Mouse (Mus musculus): ENCODE measurements around the gene Pbld2. TPM values are rescaled to one million over a fixed set of nuclear protein-coding genes. Genes with fewer than 3 reads are reported as not detected.

Pbld2 gene
- polyA plus RNA-seq, 1 experiment from 2014 or later = 1.4 TPM

DNA sequence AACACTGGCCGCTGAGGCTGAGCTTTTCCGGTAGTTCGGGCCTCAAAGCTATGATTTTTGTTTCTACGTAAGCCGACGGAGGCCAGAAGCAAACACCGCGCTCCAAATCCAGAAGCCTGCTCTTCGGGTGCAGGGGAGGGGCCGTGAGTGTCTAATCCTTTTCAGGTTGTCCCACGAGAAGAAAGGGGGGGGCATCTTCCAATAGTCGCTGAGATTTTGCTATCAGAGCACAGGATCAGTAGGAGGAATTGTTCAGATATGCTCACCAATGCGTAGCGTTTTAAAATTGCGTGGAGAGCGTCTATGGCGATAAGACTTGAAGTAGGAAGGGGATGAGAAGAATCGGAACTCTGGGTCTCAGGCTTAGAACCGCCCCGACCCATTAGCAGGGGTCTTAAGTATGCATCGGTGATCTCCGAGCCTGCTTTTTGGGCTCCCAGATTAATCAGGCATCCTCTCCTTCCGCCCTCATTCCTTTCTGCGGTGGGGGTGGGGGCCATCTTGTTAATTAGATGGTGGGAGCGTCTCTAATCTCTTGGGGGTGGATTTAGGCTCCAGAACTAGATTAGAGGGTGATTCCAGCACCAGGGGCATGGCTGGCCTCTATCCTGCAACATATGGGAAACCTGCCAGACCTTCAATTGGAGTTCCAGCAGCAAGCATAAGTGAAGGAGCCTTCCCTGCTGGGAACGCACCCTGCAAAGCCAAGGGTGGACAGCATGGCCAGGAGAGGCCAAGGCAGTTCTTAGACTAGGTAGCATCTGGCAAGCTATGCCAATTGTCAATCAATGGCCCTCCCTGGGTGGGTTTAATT is 65.8 kb downstream of the Pbld2 start:
- H3K9me3 ChIP-seq (ENCODE audit: control insufficient read depth, low read length) = no peaks in the 10 kb centered on the region
- WGBS = 4% methylated on average over 26 of the region's 26 CpGs
- 0 out of 2 replicates have a peak, but pooled peaks cover 2% of the 10 kb centered on the region for H3K27me3 ChIP-seq (ENCODE audit: control insufficient read depth, insufficient read depth, low read length)
- no peaks in the 10 kb centered on the region for H3K36me3 ChIP-seq (ENCODE audit: control insufficient read depth, insufficient read depth, low read length)
- no peak overlapping the region for H3K27ac ChIP-seq (ENCODE audit: low read depth, low read length)
- no peaks in the 10 kb centered on the region for H3K4me1 ChIP-seq (ENCODE audit: control insufficient read depth, insufficient read depth, low read length)
- H3K9ac ChIP-seq (ENCODE audit: low read length) = no peak overlapping the region
- H3K4me2 ChIP-seq (ENCODE audit: low read depth) = peak overlapping the region; percentile 37
- ATAC-seq (ENCODE audit: insufficient read depth, low FRiP score, low TSS enrichment) = no peak
- H3K4me3 ChIP-seq (ENCODE audit: low read depth, low read length) = peak overlapping the region; percentile 1; the same call in 1 of the 2 replicates
- DNase-seq (ENCODE audit: low spot score) = no peak

- Histone ChIP-seq H3K4me3 (ENCODE audit: low read depth, low read length) (no peak overlapping the region), H3K9ac (ENCODE audit: low read length) (no peak overlapping the region), H3K9me3 (ENCODE audit: control insufficient read depth, low read length) (no peaks in the 10 kb centered on the region), H3K4me2 (ENCODE audit: low read depth) (no peak overlapping the region), H3K27me3 (ENCODE audit: control insufficient read depth, insufficient read depth, low read length) (0 out of 2 replicates have a peak, but pooled peaks cover 2% of the 10 kb centered on the region), H3K4me1 (ENCODE audit: control insufficient read depth, insufficient read depth, low read length) (no peaks in the 10 kb centered on the region), H3K36me3 (ENCODE audit: control insufficient read depth, insufficient read depth, low read length) (no peaks in the 10 kb centered on the region), H3K27ac (ENCODE audit: low read depth, low read length) (no peak overlapping the region)
- WGBS = 74% methylated on average over 7 of the region's 7 CpGs
- DNase-seq (ENCODE audit: low spot score) (no peak), ATAC-seq (ENCODE audit: insufficient read depth, low FRiP score, low TSS enrichment) (no peak)
Measured at GRCm38 (mm10) chr10:63091915-63092314, 67.8 kb downstream of the Pbld2 start.

- Histone ChIP-seq H3K4me1 (ENCODE audit: control insufficient read depth, insufficient read depth, low read length) (no peaks in the 10 kb centered on the region), H3K9ac (ENCODE audit: low read length) (no peak overlapping the region), H3K27ac (ENCODE audit: low read depth, low read length) (no peak overlapping the region), H3K4me3 (ENCODE audit: low read depth, low read length) (no peak overlapping the region), H3K27me3 (ENCODE audit: control insufficient read depth, insufficient read depth, low read length) (peaks cover 2% of the 10 kb centered on the region; the same call in 1 of the 2 replicates), H3K36me3 (ENCODE audit: control insufficient read depth, insufficient read depth, low read length) (no peaks in the 10 kb centered on the region), H3K4me2 (ENCODE audit: low read depth) (no peak overlapping the region), H3K9me3 (ENCODE audit: control insufficient read depth, low read length) (no peaks in the 10 kb centered on the region)
- ATAC-seq (ENCODE audit: insufficient read depth, low FRiP score, low TSS enrichment) = no peak
- DNase-seq (ENCODE audit: low spot score) = no peak
- WGBS = 74% methylated on average over 9 of the region's 10 CpGs
Measured at GRCm38 (mm10) chr10:63092616-63093550, 68.8 kb downstream of the Pbld2 start.

- no peaks in the 10 kb centered on the region for H3K9me3 ChIP-seq (ENCODE audit: control insufficient read depth, low read length)
- no peak overlapping the region for H3K4me2 ChIP-seq (ENCODE audit: low read depth)
- WGBS = 67% methylated on average over 2 of the region's 2 CpGs
- no peaks in the 10 kb centered on the region for H3K36me3 ChIP-seq (ENCODE audit: control insufficient read depth, insufficient read depth, low read length)
- peaks cover 4% of the 10 kb centered on the region; the same call in 1 of the 2 replicates for H3K4me1 ChIP-seq (ENCODE audit: control insufficient read depth, insufficient read depth, low read length)
- ATAC-seq (ENCODE audit: insufficient read depth, low FRiP score, low TSS enrichment) (no peak), DNase-seq (ENCODE audit: low spot score) (no peak)
- H3K27me3 ChIP-seq (ENCODE audit: control insufficient read depth, insufficient read depth, low read length) = peaks cover 9% of the 10 kb centered on the region
- no peak overlapping the region for H3K4me3 ChIP-seq (ENCODE audit: low read depth, low read length)
- H3K27ac ChIP-seq (ENCODE audit: low read depth, low read length) = no peak overlapping the region
- H3K9ac ChIP-seq (ENCODE audit: low read length) = no peak overlapping the region
Measured at GRCm38 (mm10) chr10:63096757-63097156, 72.6 kb downstream of the Pbld2 start.

- Histone ChIP-seq H3K9ac (ENCODE audit: low read length) (no peak overlapping the region), H3K4me3 (ENCODE audit: low read depth, low read length) (no peak overlapping the region), H3K27me3 (ENCODE audit: control insufficient read depth, insufficient read depth, low read length) (peaks cover 9% of the 10 kb centered on the region), H3K9me3 (ENCODE audit: control insufficient read depth, low read length) (no peaks in the 10 kb centered on the region), H3K4me1 (ENCODE audit: control insufficient read depth, insufficient read depth, low read length) (peaks cover 4% of the 10 kb centered on the region; the same call in 1 of the 2 replicates), H3K36me3 (ENCODE audit: control insufficient read depth, insufficient read depth, low read length) (no peaks in the 10 kb centered on the region), H3K4me2 (ENCODE audit: low read depth) (no peak overlapping the region), H3K27ac (ENCODE audit: low read depth, low read length) (no peak overlapping the region)
- ATAC-seq (ENCODE audit: insufficient read depth, low FRiP score, low TSS enrichment) = no peak
- DNase-seq (ENCODE audit: low spot score) = no peak
- WGBS = 59% methylated on average over 12 of the region's 12 CpGs
Measured at GRCm38 (mm10) chr10:63098191-63098590, 74.1 kb downstream of the Pbld2 start.

- Histone ChIP-seq H3K36me3 (ENCODE audit: control insufficient read depth, insufficient read depth, low read length) (no peaks in the 10 kb centered on the region), H3K27me3 (ENCODE audit: control insufficient read depth, insufficient read depth, low read length) (peaks cover 9% of the 10 kb centered on the region), H3K9me3 (ENCODE audit: control insufficient read depth, low read length) (no peaks in the 10 kb centered on the region), H3K4me3 (ENCODE audit: low read depth, low read length) (peak within 1 kb of the TSS; percentile 48), H3K9ac (ENCODE audit: low read length) (peak within 1 kb of the TSS; percentile 61), H3K4me2 (ENCODE audit: low read depth) (peak within 1 kb of the TSS; percentile 78), H3K27ac (ENCODE audit: low read depth, low read length) (no peak within 1 kb of the TSS), H3K4me1 (ENCODE audit: control insufficient read depth, insufficient read depth, low read length) (peaks cover 4% of the 10 kb centered on the region; the same call in 1 of the 2 replicates)
- ATAC-seq (ENCODE audit: insufficient read depth, low FRiP score, low TSS enrichment) (peak; percentile 55; the same call in 1 of the 2 replicates), DNase-seq (ENCODE audit: low spot score) (peak; percentile 34)
- WGBS = 3% methylated on average over 16 of the region's 16 CpGs
Measured at GRCm38 (mm10) chr10:63099521-63099920, 75.4 kb downstream of the Pbld2 start, which contains the start of gene Atoh7. Gene Atoh7, plus strand, starts transcription at chr10:63099651.

DNA sequence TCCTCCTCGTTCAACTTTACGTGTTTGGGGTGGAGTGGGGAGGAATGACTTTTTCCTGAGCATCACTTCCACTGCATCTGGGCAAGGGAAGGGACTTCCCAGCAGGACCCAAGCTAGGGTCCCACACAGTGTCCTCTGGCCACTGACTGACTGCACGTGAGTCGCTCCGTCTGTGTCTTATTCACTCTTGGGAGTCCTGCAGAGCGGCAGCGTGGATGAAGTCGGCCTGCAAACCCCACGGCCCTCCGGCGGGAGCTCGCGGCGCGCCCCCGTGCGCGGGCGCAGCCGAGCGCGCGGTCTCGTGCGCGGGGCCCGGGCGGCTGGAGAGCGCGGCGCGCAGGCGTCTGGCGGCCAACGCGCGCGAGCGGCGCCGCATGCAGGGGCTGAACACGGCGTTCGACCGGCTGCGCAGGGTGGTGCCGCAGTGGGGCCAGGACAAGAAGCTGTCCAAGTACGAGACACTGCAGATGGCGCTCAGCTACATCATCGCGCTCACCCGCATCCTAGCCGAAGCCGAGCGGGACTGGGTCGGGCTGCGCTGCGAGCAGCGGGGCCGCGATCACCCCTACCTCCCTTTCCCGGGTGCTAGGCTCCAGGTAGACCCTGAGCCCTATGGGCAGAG is 75.9 kb downstream of the Pbld2 start:
- peak overlapping the region; percentile 61 for H3K9ac ChIP-seq (ENCODE audit: low read length)
- peak overlapping the region; percentile 78 for H3K4me2 ChIP-seq (ENCODE audit: low read depth)
- no peaks in the 10 kb centered on the region for H3K9me3 ChIP-seq (ENCODE audit: control insufficient read depth, low read length)
- peaks cover 4% of the 10 kb centered on the region; the same call in 1 of the 2 replicates for H3K4me1 ChIP-seq (ENCODE audit: control insufficient read depth, insufficient read depth, low read length)
- WGBS = under 1% methylated on average over 62 of the region's 62 CpGs
- peak overlapping the region; percentile 48 for H3K4me3 ChIP-seq (ENCODE audit: low read depth, low read length)
- peak; percentile 88 for ATAC-seq (ENCODE audit: insufficient read depth, low FRiP score, low TSS enrichment)
- H3K27me3 ChIP-seq (ENCODE audit: control insufficient read depth, insufficient read depth, low read length) = peaks cover 9% of the 10 kb centered on the region
- no peak overlapping the region for H3K27ac ChIP-seq (ENCODE audit: low read depth, low read length)
- H3K36me3 ChIP-seq (ENCODE audit: control insufficient read depth, insufficient read depth, low read length) = no peaks in the 10 kb centered on the region
- DNase-seq (ENCODE audit: low spot score) = peak; percentile 78

GRCm38 (mm10) chr10:63100657-63101056 is 76.5 kb downstream of the Pbld2 start:
- Histone ChIP-seq H3K9ac (ENCODE audit: low read length) (peak overlapping the region; percentile 61), H3K9me3 (ENCODE audit: control insufficient read depth, low read length) (no peaks in the 10 kb centered on the region), H3K4me1 (ENCODE audit: control insufficient read depth, insufficient read depth, low read length) (peaks cover 4% of the 10 kb centered on the region; the same call in 1 of the 2 replicates), H3K4me2 (ENCODE audit: low read depth) (peak overlapping the region; percentile 78), H3K27ac (ENCODE audit: low read depth, low read length) (no peak overlapping the region), H3K4me3 (ENCODE audit: low read depth, low read length) (peak overlapping the region; percentile 48), H3K36me3 (ENCODE audit: control insufficient read depth, insufficient read depth, low read length) (no peaks in the 10 kb centered on the region), H3K27me3 (ENCODE audit: control insufficient read depth, insufficient read depth, low read length) (peaks cover 9% of the 10 kb centered on the region)
- 15% methylated on average over 9 of the region's 9 CpGs for WGBS
- ATAC-seq (ENCODE audit: insufficient read depth, low FRiP score, low TSS enrichment) (no peak), DNase-seq (ENCODE audit: low spot score) (no peak)
